Mouse (Mus musculus) R1 (cell line): ENCODE measurements at regions not wholly inside any gene's neighbourhood (a gene's known extent, or its start where the extent isn't known, plus 50 kb on each side); places are given as distances from the start of the nearest gene placed in this dataset.
A peak's percentile ranks its signal among the peaks of the same experiment; 100 is the strongest.

Source experiments
- DNase-seq: peaks from one replicate; pipeline ENCODE4 v3.0.0-alpha.2; 2018; ENCODE audit warnings: low read depth, low spot score

GRCm38 (mm10) chr8:30797341-30797740 is 2631.2 kb upstream of the 5930422O12Rik start:
- DNase-seq, result no peak

- DNase-seq, result no peak
Observed at GRCm38 (mm10) chr8:30817028-30817427, 2611.5 kb upstream of the 5930422O12Rik start.

DNA sequence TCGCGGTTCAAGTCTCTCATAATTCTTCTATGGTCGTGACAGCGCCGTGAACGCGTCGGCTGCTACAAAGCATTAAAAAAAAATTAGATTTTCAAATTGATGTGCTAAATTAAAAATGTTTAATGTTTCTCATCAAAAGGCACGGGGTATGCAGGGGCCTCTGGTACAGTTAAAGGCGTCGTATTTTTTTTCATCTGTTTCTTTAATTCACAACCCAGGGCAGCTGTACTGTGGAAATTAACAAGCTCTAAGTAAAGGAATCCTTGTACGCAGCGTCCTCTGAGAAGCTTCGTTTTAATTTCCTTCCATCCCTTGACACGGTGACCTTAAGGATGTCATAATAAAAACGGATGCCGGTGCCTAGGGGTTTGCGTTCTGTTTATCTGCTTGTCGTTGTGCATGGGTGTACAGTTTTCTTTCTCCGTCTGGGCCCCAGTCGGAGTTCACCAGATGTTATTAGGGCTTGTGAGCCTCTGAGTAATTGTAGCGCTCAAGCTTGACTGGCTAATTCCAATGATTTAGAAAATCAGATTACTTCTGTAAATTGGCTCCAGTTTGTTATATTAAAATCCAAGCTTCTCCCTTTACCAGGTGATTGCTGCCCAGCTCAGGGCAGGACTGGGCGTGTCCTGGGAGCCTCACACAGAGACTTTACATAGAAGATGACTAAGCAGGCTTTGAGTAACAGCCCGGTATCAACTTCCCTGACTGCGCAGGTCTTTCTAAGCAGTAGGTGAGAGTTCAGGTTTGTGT is 2605.5 kb upstream of the 5930422O12Rik start:
- no peak for DNase-seq

DNA sequence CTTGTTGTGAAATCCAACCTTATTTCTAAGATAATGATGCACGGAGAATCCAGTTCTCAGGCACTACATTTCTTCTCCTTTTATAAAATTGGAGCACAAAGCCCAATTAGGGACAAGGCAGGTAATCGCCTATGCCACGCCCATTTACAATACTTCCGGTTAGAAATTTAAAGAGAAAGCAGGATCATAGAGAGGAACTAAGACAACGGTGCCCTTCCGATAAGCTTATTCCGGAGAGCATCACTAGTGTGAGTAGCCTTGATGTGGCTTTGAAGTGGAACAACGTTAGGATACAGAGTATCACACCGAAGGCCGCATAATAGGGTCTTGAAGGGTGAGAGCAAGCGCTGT is 2604.9 kb upstream of the 5930422O12Rik start:
- DNase-seq, result peak; percentile 10

DNA sequence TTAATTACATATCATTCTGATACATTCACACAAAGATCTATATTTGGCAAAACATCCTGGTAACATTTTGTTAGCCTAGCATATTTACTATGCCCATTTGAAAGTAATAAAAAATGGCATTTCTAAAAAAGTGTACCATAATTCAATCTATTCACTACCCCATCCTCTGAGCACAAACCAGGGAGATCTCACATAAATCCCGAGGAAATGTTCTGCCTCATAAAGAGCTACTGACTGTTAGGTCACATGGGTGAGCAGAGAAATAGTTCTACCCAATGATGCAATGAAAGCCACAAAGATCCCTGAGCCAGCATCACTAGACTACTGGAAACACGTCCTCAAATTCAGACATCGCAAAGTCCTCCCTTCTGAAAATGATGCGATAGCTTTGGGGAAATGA is 2602.5 kb upstream of the 5930422O12Rik start:
- no peak for DNase-seq

- DNase-seq, result no peak
Observed at GRCm38 (mm10) chr8:30838056-30838455, 2590.5 kb upstream of the 5930422O12Rik start.

DNA sequence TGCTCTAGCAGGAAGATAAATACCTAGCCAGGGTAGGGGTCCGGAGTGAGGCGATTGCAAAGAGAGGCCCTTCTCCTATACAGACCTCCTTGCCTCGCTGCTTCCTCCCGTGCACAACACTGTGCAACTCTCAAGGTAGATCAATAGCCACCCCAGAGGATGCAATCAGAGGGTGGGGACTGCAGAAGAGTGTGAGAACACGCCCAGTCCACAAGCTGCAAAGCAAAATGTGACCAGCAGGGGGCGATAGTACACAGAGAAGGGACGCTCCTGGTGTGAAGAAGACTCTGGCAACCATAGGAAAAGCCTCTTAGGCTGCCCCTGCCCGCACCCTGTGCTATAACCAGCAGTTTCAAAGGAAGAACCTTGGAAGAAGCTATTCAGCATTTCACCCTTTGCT is 2588.4 kb upstream of the 5930422O12Rik start:
- peak; percentile 84 for DNase-seq

DNA sequence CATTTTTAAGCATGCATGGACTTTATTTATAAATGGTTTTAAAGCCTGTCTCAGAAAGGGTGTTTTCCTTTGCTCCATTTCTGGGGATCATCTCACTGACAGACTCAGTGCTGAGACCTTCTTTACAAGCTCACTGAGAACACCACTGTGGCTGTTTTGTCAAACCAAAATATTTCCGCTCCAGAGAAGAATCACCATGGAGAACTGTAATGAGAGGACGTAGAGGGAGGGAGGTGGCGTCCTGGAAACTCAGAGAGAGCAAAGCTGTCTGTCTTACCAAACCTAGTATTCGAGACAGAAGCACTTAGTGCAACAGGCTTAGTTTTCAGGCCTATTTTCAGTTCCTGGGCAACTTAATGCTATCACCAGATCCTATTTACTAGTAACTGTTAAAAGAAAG is 2565.5 kb upstream of the 5930422O12Rik start:
- no peak for DNase-seq

GRCm38 (mm10) chr8:30906044-30906695 is 2522.3 kb upstream of the 5930422O12Rik start:
- no peak for DNase-seq

DNA sequence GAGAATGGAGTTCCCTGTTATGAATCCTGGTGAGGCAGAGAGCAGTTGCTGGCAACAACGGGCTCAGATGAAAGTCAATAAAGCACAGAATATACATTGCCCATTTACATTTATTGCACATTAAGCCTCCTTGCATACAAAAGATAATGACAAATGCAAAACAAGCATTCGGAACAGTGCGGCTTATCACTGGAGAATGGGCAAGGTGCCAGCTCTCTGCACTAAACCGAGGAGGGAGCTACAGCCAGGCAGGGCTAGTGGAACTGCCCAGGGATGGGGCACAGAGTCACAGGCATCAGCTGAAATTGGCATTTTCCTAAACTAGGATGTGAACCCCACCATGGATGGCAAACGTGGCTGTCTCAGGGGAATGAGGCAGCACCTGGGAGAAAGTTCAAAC is 2514.8 kb upstream of the 5930422O12Rik start:
- DNase-seq, result no peak

DNA sequence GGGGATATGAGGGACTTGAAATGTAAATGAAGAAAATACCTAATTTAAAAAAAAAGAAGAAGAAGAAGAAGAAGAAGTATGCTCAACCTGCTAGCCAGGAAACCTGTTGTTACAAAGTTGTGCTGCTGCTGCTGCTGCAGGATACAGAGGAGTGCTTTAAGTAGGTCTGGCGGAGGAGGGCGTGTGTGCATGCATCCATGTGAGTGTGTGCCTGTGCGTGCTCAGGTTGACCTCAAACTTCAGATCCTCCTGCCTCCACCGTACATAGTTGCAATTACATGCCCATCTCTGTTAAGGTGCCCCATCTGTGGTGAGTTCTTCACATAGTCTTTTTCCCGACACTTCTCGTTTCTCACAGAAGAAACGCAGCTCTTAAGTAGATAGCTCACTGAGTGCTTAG is 2513.4 kb upstream of the 5930422O12Rik start:
- no peak for DNase-seq

GRCm38 (mm10) chr8:30915601-30916171 is 2512.8 kb upstream of the 5930422O12Rik start:
- DNase-seq, result peak; percentile 44

DNA sequence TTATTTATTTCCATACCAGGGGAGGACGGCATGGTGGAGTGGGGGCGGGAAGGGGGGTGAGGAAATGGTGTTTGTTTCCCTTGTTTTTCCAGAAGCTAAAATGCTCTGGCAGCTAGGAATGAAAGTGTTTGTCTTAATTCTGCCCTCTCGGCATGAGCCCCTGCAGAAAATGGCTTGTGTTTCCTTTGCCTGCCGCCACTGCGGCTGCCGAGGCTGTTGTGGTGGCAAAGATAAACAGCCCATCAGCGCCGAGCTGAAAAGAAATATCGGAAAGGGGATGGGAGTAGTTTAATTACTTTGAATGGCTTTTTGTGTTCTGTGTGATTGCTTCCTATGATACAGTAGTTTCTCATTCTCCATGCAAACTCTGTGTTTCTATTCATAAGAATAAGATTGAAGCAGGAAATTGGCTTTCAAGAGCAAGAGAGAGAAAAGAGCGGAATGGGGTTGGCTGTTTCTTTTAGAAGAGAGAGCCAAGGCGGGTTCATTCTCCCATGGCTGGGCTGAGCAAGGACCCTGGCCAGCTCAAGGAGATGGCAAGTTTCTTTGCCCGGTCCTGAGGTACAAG is 2512.2 kb upstream of the 5930422O12Rik start:
- peak; percentile 16 for DNase-seq

DNA sequence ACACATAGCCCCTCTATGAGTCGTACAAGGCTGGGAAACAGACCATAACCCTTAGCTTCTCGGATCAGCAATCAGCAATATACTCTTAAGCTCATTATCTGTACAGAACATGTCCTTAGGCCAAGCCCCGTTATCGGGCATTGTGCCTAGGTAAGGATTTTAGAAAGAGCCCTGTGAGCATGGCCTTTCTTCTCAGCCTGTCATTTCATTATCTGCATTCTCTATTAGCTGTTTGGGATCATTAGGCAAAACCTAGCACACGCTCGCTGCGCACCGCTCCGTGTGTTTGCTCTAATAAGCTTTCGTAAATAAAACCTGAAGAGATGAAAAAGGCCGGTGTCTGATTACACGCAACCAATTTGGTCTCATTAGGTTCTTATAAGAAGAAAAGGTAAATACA is 2507.1 kb upstream of the 5930422O12Rik start:
- DNase-seq, result no peak

DNA sequence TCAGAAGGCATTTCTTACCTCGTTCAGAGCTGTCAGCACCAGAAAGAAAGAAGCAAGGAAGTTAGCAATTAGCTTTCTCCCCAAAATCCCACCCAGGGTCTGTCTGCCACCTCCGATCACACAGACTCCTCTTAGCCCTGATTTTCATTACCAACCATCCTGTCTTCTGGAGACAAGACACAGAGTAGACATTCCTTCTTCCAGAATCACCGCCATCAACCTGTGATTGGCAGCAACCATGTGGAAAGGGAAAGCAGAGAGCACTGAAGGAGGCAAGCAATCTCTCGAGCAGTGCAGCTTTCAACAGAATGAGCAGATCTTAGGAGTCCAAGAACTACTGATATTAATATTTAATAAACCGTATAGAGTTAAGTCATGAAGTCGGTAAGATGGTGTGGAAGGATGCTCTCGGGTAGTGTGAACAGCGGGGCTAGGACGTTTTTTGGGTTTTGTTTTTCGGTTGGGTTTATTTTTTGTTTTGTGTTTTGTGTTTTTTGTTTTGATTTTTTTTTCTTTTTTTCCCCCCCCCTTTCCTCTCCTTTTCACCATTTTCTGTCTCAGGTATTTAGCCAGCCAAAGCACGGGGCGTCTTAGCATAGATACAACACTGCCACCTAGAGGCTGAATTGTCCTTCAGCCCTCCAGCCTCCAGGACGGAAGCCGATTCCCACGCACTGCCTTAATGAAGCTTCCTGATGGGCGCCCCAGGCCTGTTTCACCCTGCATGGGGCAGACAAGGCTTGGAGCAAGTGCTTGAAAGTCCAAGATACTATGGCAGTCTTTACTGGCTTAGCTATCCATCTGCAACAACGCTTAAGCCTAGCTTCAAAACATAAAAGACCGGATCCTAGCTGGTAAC is 2505.0 kb upstream of the 5930422O12Rik start:
- DNase-seq, result peak; percentile 78

DNA sequence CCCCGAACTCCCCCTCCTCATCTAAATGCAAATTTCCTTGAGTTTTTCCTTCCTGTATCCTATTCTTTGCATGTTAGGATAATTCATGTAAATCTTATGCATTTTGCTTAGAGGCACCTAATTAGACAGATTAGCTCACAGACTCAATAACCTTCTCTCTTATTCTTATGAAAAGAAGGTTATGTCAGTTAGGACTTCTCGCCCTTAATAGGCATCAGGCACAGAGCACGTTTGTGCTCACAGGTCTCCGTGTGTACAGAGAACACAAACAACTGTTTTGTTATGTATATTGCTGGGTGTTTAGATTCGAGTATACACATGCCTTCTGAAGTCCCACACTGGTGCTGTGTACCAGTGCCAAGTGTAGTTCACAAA is 2504.4 kb upstream of the 5930422O12Rik start:
- DNase-seq, result peak; percentile 17

GRCm38 (mm10) chr8:30924656-30925055 is 2503.9 kb upstream of the 5930422O12Rik start:
- DNase-seq, result no peak

GRCm38 (mm10) chr8:30937449-30938075 is 2490.9 kb upstream of the 5930422O12Rik start:
- no peak for DNase-seq

- no peak for DNase-seq
Observed at GRCm38 (mm10) chr8:30940901-30941300, 2487.6 kb upstream of the 5930422O12Rik start.

GRCm38 (mm10) chr8:30941511-30942175 is 2486.9 kb upstream of the 5930422O12Rik start:
- no peak for DNase-seq
